Mouse (Mus musculus) mouse embryonic stem cell (cell line): ENCODE results near the gene Lsg1.

Source experiments
- in situ Hi-C, 2 experiments: fragments of 300-500 bp; cut with MboI; formaldehyde crosslinking; loops; 1 replicate in 1 of 2; 3 replicates in 1 of 2; pipeline ENCODE4 v1.14.3; 2019 to 2020; ENCODE audit warnings: low sequenced_read_pairs in 2 of 2, low pct_unique_long_range_greater_than_20kb in 1 of 2, mixed read lengths in 1 of 2; ENCODE audit not compliant: unreplicated experiment in 1 of 2

Lsg1 gene

GRCm38 (mm10) chr16:30602684-30603530, 15.5 kb upstream of the Lsg1 start:
- in situ Hi-C loops = no loop called here

- in situ Hi-C loops = no loop called here
Observed at GRCm38 (mm10) chr16:30601946-30602345, 14.6 kb upstream of the Lsg1 start.

- in situ Hi-C loops = no loop called here
Observed at GRCm38 (mm10) chr16:30601046-30601832, 13.8 kb upstream of the Lsg1 start.

GRCm38 (mm10) chr16:30600431-30601045, 13.1 kb upstream of the Lsg1 start:
- in situ Hi-C loops = no loop called here

- in situ Hi-C loops = loop anchor here (10.0 to 25.0 kb wide), 7 partner anchors 145 to 763 kb away; no protein-coding TSS in a partner anchor
Observed at GRCm38 (mm10) chr16:30599491-30600268, 12.3 kb upstream of the Lsg1 start, which contains the start of gene Fam43a. TSS of gene Fam43a (plus strand) at chr16:30599723.

- in situ Hi-C loops = loop anchor here (10.0 to 25.0 kb wide), 7 partner anchors 148 to 765 kb away; no protein-coding TSS in a partner anchor
Observed at GRCm38 (mm10) chr16:30596959-30597681, 9.7 kb upstream of the Lsg1 start.

- in situ Hi-C loops = loop anchor here (10.0 to 25.0 kb wide), 7 partner anchors 149 to 766 kb away; no protein-coding TSS in a partner anchor
Observed at GRCm38 (mm10) chr16:30595835-30596557, 8.6 kb upstream of the Lsg1 start.

GRCm38 (mm10) chr16:30595356-30595755, 8.0 kb upstream of the Lsg1 start:
- in situ Hi-C loops = loop anchor here (10.0 to 25.0 kb wide), 7 partner anchors 149 to 767 kb away; no protein-coding TSS in a partner anchor

GRCm38 (mm10) chr16:30591990-30592389, 4.6 kb upstream of the Lsg1 start:
- in situ Hi-C loops = loop anchor here (10.0 to 25.0 kb wide), 7 partner anchors 153 to 770 kb away; no protein-coding TSS in a partner anchor

GRCm38 (mm10) chr16:30590264-30591209, 3.1 kb upstream of the Lsg1 start:
- in situ Hi-C loops = loop anchor here (10.0 to 25.0 kb wide), 7 partner anchors 154 to 772 kb away; no protein-coding TSS in a partner anchor

- in situ Hi-C loops = loop anchor here (25.0 kb wide), 2 partner anchors 750 to 775 kb away; no protein-coding TSS in a partner anchor
Observed at GRCm38 (mm10) chr16:30586935-30587493, 378 bp downstream of the Lsg1 start.

GRCm38 (mm10) chr16:30580765-30581164, 6.6 kb downstream of the Lsg1 start:
- in situ Hi-C loops = loop anchor here (25.0 kb wide), 2 partner anchors 757 to 782 kb away; no protein-coding TSS in a partner anchor

GRCm38 (mm10) chr16:30576392-30576791, 11.0 kb downstream of the Lsg1 start:
- in situ Hi-C loops = loop anchor here (25.0 kb wide), 2 partner anchors 761 to 786 kb away; no protein-coding TSS in a partner anchor

GRCm38 (mm10) chr16:30575815-30576214, 11.6 kb downstream of the Lsg1 start:
- in situ Hi-C loops = loop anchor here (25.0 kb wide), 2 partner anchors 761 to 786 kb away; no protein-coding TSS in a partner anchor

GRCm38 (mm10) chr16:30572239-30572638, 15.2 kb downstream of the Lsg1 start:
- in situ Hi-C loops = no loop called here
